Mouse (Mus musculus) lung, adult 2 months (tissue): ENCODE data around the gene Traf3ip3. TPM values are rescaled to one million over a fixed set of nuclear protein-coding genes. Genes with fewer than 3 reads are reported as not detected.

Experiments
- DNase-seq: peaks from one replicate; pipeline ENCODE4 v3.0.0; 2022
- H3K4me1 ChIP-seq: fragments of 200-500 bp; 2 replicates; pipeline ENCODE4 v1.6.1; 2011; ENCODE audit warnings: low read length; ENCODE audit not compliant: control insufficient read depth, insufficient read depth
- H3K4me3 ChIP-seq: fragments of 200-500 bp; replicated peaks from 2 replicates; pipeline ENCODE3; 2011; ENCODE audit warnings: low read depth, mild to moderate bottlenecking, control low read depth, low read length; ENCODE audit errors: extremely low read depth
- CTCF ChIP-seq: fragments of 200-500 bp; IDR thresholded peaks from 2 replicates; pipeline ENCODE4 v1.5.1; 2011; ENCODE audit warnings: mild to moderate bottlenecking, low read length, control low read depth; ENCODE audit not compliant: insufficient read depth
- POLR2A ChIP-seq: fragments of 200-500 bp; IDR thresholded peaks from 2 replicates; pipeline ENCODE4 v1.6.1; 2011; ENCODE audit warnings: low read depth, mild to moderate bottlenecking, control low read depth, low read length, borderline replicate concordance; ENCODE audit errors: extremely low read depth
- WGBS: fragments of 180-500 bp; shearing (Covaris S2); methylation state at CpG from one replicate; pipeline ENCODE4 v1.1.7; 2018; 5-methylcytosine and 5-hydroxymethylcytosine counted together
- polyA plus RNA-seq: library from polyadenylated mRNA; depleted of rRNA; stranded (reverse); fragments of >200 nt; gene quantifications from 2 replicates; pipeline ENCODE4 v1.2.3, GENCODE M21; 2012; rRNA removed

The Traf3ip3 gene
- polyA plus RNA-seq, 1 experiment, result 5.5 TPM

DNA sequence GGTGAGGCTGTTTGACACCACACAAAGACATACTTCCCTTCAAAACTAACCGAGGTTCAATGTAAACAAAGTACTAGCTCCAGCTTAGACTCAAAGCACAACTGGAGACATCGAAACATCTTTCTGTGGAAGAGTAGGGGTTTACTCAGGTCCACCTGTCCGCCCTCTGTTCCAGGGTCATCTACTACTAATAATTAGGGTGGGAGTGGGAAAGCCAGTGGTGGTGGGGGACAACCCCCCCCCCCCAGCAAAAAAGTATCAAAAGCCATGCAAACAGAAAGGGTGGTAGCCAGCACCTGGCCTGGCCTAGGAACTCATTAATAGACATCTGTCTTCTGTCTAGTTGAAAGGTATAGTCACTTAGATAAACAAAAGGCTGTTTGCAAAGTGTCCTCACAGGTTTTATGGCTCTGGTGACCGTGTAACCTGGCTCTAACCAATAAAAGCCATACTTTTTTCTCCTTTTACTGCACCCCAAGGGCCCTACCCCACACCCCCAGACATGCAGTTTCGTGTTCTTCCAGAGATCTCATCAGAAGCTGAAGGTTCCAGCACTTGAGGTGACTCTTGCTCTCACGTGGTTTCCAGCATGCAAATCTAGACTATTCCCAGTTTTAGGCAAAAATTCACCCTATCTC is 70.1 kb downstream of the Traf3ip3 start:
- DNase-seq, result no peak
- no peak overlapping the region for H3K4me3 ChIP-seq
- TF ChIP-seq CTCF (no peak), POLR2A (no peak)
- WGBS, result 69% methylated on average over 6 of the region's 6 CpGs
- peaks cover 2% of the 10 kb centered on the region; the same call in 1 of the 2 replicates for H3K4me1 ChIP-seq

DNA sequence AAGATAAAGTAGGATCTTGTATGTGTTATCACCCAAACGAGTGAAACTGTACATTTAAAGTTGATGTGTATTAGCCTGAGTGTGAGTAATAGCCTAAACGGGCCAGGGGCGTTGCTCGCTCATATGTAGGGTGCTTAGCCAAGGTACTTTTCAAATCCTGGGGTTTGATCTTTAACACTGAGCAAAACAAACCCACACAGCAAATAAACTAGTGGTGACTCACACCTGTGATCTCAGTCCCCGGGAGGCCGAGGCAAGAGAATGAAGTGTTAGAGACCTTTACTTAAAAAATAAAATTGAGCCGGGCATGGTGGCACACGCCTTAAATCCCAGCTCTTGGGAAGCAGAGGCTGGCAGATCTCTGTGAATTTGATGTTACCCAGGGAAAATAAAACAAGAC is 70.7 kb downstream of the Traf3ip3 start:
- no peak for TF ChIP-seq CTCF
- no peak for TF ChIP-seq POLR2A
- H3K4me1 ChIP-seq, result peaks cover 2% of the 10 kb centered on the region; the same call in 1 of the 2 replicates
- 67% methylated on average over 8 of the region's 8 CpGs for WGBS
- H3K4me3 ChIP-seq, result no peak overlapping the region
- DNase-seq, result no peak

DNA sequence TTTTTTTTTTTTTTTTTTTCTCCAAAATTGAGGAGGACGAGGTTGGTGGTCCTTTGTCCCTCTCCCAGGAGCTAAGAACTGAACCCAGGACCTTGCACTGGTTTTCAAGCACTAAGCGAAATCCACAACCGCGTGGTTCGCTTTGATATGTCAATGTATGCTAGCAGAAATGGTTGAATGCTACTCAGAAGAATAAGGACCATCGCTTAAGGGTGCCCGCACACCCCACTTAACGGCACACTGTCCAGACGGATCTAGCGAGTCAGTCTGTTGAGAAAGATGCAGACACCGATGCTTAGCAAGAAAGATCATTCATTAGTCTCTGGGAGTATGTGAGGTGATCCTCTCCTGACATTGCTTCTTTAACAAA is 71.1 kb downstream of the Traf3ip3 start:
- Histone ChIP-seq H3K4me3 (peak overlapping the region; percentile 45), H3K4me1 (peaks cover 2% of the 10 kb centered on the region; the same call in 1 of the 2 replicates)
- WGBS, result 36% methylated on average over 11 of the region's 11 CpGs
- DNase-seq, result no peak
- TF ChIP-seq POLR2A (no peak), CTCF (no peak)

DNA sequence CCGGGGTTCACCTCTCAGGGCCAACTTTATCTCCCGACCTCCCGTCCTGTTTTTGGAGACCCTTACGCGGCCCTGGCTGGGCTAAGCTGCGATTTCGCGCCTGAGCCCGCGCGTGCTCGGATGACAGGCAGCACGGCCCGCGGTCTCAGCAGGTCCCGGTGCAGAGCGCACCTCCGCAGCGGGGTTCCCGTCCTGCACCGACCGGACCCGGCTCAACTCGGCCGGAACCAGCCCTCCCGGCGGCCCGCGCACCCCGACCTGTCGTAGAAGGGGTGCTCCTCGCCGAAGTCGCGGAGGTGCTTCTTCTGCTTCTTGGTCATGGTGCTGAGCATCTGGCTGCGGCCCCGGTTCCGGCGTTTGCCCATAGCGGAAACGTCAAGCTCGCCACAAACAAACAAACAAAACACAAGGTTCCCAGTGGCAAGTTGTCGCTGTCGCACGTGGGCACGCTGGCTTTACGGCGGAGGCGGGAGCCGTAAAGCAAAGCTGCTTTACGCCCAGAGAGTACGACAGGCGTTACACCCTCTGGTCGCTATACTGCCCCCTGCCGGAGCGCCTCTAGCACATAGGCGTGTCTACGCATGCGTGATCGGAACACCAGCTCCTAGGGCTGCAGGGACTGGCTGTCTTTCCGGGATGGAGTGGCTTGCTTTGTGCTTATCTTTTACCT is 71.6 kb downstream of the Traf3ip3 start, which contains the start of gene Diexf:
TSS of gene Diexf (minus strand) at position 487 of the 670 bp plus-strand sequence.
- peak; percentile 95 for DNase-seq
- peaks cover 2% of the 10 kb centered on the region; the same call in 1 of the 2 replicates for H3K4me1 ChIP-seq
- peak within 1 kb of the TSS; percentile 67 for H3K4me3 ChIP-seq
- TF ChIP-seq POLR2A (peak; percentile 74; the same call in 1 of the 2 replicates), CTCF (peak; percentile 89)
- under 1% methylated on average over 61 of the region's 61 CpGs for WGBS

DNA sequence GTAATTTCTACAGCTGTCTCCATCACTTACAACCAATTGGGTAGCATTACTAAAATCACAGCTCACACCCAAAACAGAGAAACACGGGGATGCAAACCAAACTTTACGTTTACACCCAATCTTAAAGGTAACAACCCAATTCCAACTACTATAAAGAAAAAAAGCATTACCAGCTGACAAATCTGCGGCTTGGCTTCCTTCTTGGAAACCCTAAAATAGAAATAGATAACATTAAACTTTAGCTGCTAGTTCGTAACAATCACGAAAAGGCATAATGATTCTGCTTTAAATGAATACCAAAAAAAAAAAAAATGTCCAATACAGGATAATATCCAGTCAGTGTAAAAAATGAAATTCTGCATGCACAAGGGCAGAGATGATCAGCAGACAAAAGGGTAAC is 72.2 kb downstream of the Traf3ip3 start:
- Histone ChIP-seq H3K4me1 (peaks cover 2% of the 10 kb centered on the region; the same call in 1 of the 2 replicates), H3K4me3 (no peak overlapping the region)
- no peak for DNase-seq
- TF ChIP-seq POLR2A, result no peak
- no peak for TF ChIP-seq CTCF
- 19% methylated on average over 5 of the region's 5 CpGs for WGBS

DNA sequence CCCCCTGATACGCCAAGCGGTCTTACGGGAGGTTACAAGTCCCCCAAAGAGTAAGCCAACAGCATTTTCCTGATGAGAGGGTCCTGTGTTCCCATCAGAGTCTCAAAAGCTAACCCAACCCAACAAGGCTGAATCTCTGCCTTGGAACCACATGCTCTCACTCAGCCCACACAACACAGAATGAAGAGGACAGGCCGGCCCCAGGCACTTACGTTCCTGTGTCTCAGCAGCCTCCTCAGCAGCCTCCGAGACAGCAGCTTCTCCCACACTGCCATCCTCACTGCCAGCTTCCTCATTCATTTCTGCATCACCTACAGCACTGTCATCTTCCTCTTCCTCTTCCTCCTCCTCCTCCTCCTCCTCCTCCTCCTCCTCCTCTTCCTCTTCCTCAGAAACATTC is 73.4 kb downstream of the Traf3ip3 start:
- no peak for TF ChIP-seq POLR2A
- TF ChIP-seq CTCF, result no peak
- H3K4me3 ChIP-seq, result no peak overlapping the region
- WGBS, result 89% methylated on average over 6 of the region's 6 CpGs
- no peak for DNase-seq
- peaks cover 2% of the 10 kb centered on the region; the same call in 1 of the 2 replicates for H3K4me1 ChIP-seq

DNA sequence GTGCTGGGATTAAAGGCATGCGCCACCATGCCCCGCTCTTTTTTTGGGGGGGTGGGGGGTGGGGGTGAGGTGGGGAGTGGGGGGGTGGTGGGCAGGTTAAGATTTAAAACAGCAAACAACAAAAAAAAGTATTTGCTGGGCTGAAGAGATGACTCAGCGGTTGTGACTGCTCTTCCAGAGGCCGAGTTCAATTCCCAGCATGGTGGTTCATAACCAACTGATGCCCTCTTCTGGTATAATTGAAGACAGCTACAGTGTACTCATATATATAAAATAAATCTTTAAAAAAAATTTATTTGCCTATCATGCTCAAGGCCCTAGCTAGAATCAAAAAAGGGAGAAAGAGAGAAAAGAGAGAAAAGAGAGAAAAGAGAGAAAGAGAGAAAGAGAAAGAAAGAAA is 75.7 kb downstream of the Traf3ip3 start:
- TF ChIP-seq POLR2A, result no peak
- TF ChIP-seq CTCF, result no peak
- WGBS, result 77% methylated on average over 4 of the region's 4 CpGs
- DNase-seq, result no peak
- peaks cover 2% of the 10 kb centered on the region; the same call in 1 of the 2 replicates for H3K4me1 ChIP-seq
- H3K4me3 ChIP-seq, result no peak overlapping the region

Other genes with a start within 250 kb of the Traf3ip3 start
- 0.07 and 0.11 TPM in 2 replicates for gene Syt14, start 165.9 kb downstream of the Traf3ip3 start, polyA plus RNA-seq
- 9.9 and 14.1 TPM in 2 replicates for gene Diexf, start 71.4 kb downstream of the Traf3ip3 start, polyA plus RNA-seq
- gene Irf6, start 48.6 kb downstream of the Traf3ip3 start, polyA plus RNA-seq, result 18.3 and 25.9 TPM in 2 replicates
- 2.1 and 2.2 TPM in 2 replicates for gene A130010J15Rik, start 33.7 kb downstream of the Traf3ip3 start, polyA plus RNA-seq
- 60.8 and 62.3 TPM in 2 replicates for gene Lamb3, start 6.0 kb upstream of the Traf3ip3 start, polyA plus RNA-seq
- 211 and 245 TPM in 2 replicates for gene Hsd11b1, start 62.4 kb upstream of the Traf3ip3 start, polyA plus RNA-seq
- gene G0s2, start 71.5 kb upstream of the Traf3ip3 start, polyA plus RNA-seq, result 180 and 265 TPM in 2 replicates
- 0.15 and 0.26 TPM in 2 replicates for gene Camk1g, start 168.6 kb upstream of the Traf3ip3 start, polyA plus RNA-seq